Mouse (Mus musculus) lung, adult 2 months (tissue): ENCODE measurements around the gene Cdcp2. TPM values are rescaled to one million over a fixed set of nuclear protein-coding genes. Genes with fewer than 3 reads are reported as not detected.

Source experiments
- DNase-seq: peaks from one replicate; pipeline ENCODE4 v3.0.0; 2022
- H3K4me1 ChIP-seq: fragments of 200-500 bp; 2 replicates; pipeline ENCODE4 v1.6.1; 2011; ENCODE audit warnings: low read length; ENCODE audit not compliant: control insufficient read depth, insufficient read depth
- H3K4me3 ChIP-seq: fragments of 200-500 bp; replicated peaks from 2 replicates; pipeline ENCODE3; 2011; ENCODE audit warnings: low read depth, mild to moderate bottlenecking, control low read depth, low read length; ENCODE audit errors: extremely low read depth
- CTCF ChIP-seq: fragments of 200-500 bp; IDR thresholded peaks from 2 replicates; pipeline ENCODE4 v1.5.1; 2011; ENCODE audit warnings: mild to moderate bottlenecking, low read length, control low read depth; ENCODE audit not compliant: insufficient read depth
- POLR2A ChIP-seq: fragments of 200-500 bp; IDR thresholded peaks from 2 replicates; pipeline ENCODE4 v1.6.1; 2011; ENCODE audit warnings: low read depth, mild to moderate bottlenecking, control low read depth, low read length, borderline replicate concordance; ENCODE audit errors: extremely low read depth
- WGBS: fragments of 180-500 bp; shearing (Covaris S2); methylation state at CpG from one replicate; pipeline ENCODE4 v1.1.7; 2018; 5-methylcytosine and 5-hydroxymethylcytosine counted together
- polyA plus RNA-seq: library from polyadenylated mRNA; depleted of rRNA; stranded (reverse); fragments of >200 nt; gene quantifications from 2 replicates; pipeline ENCODE4 v1.2.3, GENCODE M21; 2012; rRNA removed

The Cdcp2 gene
- 0.07 TPM in 1 of 2 replicates, not detected in the other for polyA plus RNA-seq

GRCm38 (mm10) chr4:107096841-107097373 lies at the start of gene Cdcp2:
Gene Cdcp2, plus strand, starts transcription at chr4:107096891.
- TF ChIP-seq POLR2A = no peak
- no peak for TF ChIP-seq CTCF
- 80% methylated on average over 16 of the region's 16 CpGs for WGBS
- Histone ChIP-seq H3K4me3 (no peak within 1 kb of the TSS), H3K4me1 (no peaks in the 10 kb centered on the region)
- DNase-seq = no peak

GRCm38 (mm10) chr4:107047806-107048205 lies 48.9 kb upstream of the Cdcp2 start:
- TF ChIP-seq CTCF = no peak
- TF ChIP-seq POLR2A = no peak
- Histone ChIP-seq H3K4me1 (no peaks in the 10 kb centered on the region), H3K4me3 (no peak overlapping the region)
- WGBS = 77% methylated on average over 5 of the region's 5 CpGs
- DNase-seq = no peak

GRCm38 (mm10) chr4:107048568-107049162 lies 48.0 kb upstream of the Cdcp2 start:
- Histone ChIP-seq H3K4me1 (no peaks in the 10 kb centered on the region), H3K4me3 (no peak overlapping the region)
- no peak for DNase-seq
- TF ChIP-seq POLR2A = no peak
- TF ChIP-seq CTCF = no peak
- 75% methylated on average over 11 of the region's 11 CpGs for WGBS

- no peak overlapping the region for H3K4me3 ChIP-seq
- 57% methylated on average over 4 of the region's 4 CpGs for WGBS
- DNase-seq = no peak
- no peaks in the 10 kb centered on the region for H3K4me1 ChIP-seq
- no peak for TF ChIP-seq POLR2A
- TF ChIP-seq CTCF = no peak
Observed at GRCm38 (mm10) chr4:107051889-107052288, 44.8 kb upstream of the Cdcp2 start.

- WGBS = 61% methylated on average over 5 of the region's 5 CpGs
- no peak for DNase-seq
- Histone ChIP-seq H3K4me3 (no peak overlapping the region), H3K4me1 (no peaks in the 10 kb centered on the region)
- TF ChIP-seq POLR2A = no peak
- no peak for TF ChIP-seq CTCF
Observed at GRCm38 (mm10) chr4:107052962-107053553, 43.6 kb upstream of the Cdcp2 start.

- H3K4me3 ChIP-seq = no peak overlapping the region
- 56% methylated on average over 3 of the region's 3 CpGs for WGBS
- no peak for DNase-seq
- H3K4me1 ChIP-seq = peaks cover 3% of the 10 kb centered on the region
- TF ChIP-seq POLR2A (no peak), CTCF (no peak)
Observed at GRCm38 (mm10) chr4:107056088-107056487, 40.6 kb upstream of the Cdcp2 start.

DNA sequence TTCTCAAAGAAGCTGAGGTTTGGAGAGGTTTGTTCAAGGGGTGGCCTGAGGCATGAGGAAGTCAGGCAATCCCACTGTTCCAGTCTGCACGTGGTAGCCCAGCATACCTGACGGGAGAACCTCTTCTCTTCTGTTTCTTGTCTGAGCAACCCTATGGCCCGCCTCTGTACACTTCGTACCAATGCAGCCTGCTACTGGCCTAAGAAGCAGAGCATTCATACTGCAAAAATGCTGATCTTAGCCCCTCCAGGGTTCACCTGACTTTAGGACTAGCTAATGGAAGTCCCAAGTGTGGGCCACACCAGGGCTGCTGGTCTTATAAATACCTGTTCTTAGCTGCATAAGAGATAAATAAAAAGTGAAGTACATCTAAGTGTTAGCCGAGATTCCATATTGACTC lies 38.3 kb upstream of the Cdcp2 start:
- DNase-seq = no peak
- Histone ChIP-seq H3K4me1 (peaks cover 3% of the 10 kb centered on the region), H3K4me3 (no peak overlapping the region)
- TF ChIP-seq CTCF (no peak), POLR2A (no peak)
- 89% methylated on average over 5 of the region's 5 CpGs for WGBS

GRCm38 (mm10) chr4:107058781-107059180 lies 37.9 kb upstream of the Cdcp2 start:
- DNase-seq = no peak
- TF ChIP-seq CTCF (no peak), POLR2A (no peak)
- WGBS = 45% methylated on average over 6 of the region's 6 CpGs
- Histone ChIP-seq H3K4me1 (peaks cover 3% of the 10 kb centered on the region), H3K4me3 (no peak overlapping the region)

GRCm38 (mm10) chr4:107061560-107061959 lies 35.1 kb upstream of the Cdcp2 start:
- DNase-seq = no peak
- WGBS = 91% methylated on average over 4 of the region's 4 CpGs
- no peak for TF ChIP-seq POLR2A
- no peak for TF ChIP-seq CTCF

DNA sequence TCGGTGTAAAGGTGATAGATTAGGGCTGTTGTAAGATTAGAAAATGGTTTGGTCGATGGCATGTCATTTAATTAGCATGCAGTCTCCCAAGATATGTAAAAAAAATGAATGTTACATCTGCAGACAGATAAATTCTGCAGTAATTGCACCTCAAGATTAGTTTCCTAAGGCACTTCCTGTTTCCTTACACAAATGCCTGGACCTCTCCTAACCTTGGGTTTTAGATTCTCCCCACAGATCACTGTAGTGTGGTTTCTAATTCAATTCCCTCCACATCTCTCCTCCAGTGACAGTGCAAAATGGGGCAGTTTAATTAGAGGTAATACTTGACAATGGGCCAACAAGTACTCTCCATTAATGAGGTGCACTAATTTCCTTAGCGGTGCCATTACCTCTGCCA lies 33.5 kb upstream of the Cdcp2 start:
- TF ChIP-seq POLR2A (no peak), CTCF (no peak)
- Histone ChIP-seq H3K4me1 (peaks cover 8% of the 10 kb centered on the region), H3K4me3 (no peak overlapping the region)
- DNase-seq = no peak
- 84% methylated on average over 3 of the region's 3 CpGs for WGBS

More at GRCm38 (mm10) chr4:107061560-107061959, 35.1 kb upstream of the Cdcp2 start:
- Histone ChIP-seq H3K4me3 (no peak overlapping the region), H3K4me1 (peaks cover 8% of the 10 kb centered on the region)
